8 mouse cellular contexts compared by ENCODE assay signal in the genomic region with DNA sequence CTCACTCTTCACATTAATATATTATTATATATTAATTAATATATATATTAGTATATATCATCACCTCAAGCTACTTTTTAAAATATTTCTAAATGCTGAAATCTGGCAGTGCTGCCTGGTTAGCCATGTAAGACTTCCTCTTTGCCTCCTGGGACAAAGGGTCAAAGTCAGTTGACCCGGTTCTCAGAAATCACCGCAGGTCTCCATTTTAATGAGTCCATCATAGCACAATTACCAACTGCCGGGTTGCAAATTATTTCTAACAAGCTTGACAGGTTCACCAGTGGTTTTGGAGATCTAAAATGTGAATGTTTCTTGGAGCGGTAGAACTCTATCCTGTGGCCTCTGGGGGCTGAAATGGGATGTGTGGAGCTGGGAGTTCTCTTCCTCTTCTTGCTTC. TPM values are rescaled to one million over a fixed set of nuclear protein-coding genes. Genes with fewer than 3 reads are reported as not detected.
DNase-seq lines count a peak whose midpoint lies in the region; ATAC-seq lines count a peak whose summit lies in the region.

No protein-coding gene starts in this region.

- no peak for DNase-seq in heart, embryonic 10.5 days (ENCODE audit: low spot score)
- DNase-seq in heart, adult 8-10 months (ENCODE audit: low spot score), result no peak
- no peak for DNase-seq in midbrain, embryonic 10.5 days (ENCODE audit: low spot score)
- DNase-seq in midbrain, embryonic 11.5 days (ENCODE audit: low spot score, missing footprints), result no peak
- no peak for DNase-seq in frontal cortex, adult 2 months (ENCODE audit: extremely low spot score in 1 of 2, low spot score in 1 of 2)
- DNase-seq in spleen, postnatal 14 days (ENCODE audit: low spot score in 2 of 2), result no peak

- H3K4me2 ChIP-seq in midbrain, embryonic 11.5 days, result no peak overlapping the region
- H3K4me2 ChIP-seq in limb, embryonic 12.5 days, result peak overlapping the region; percentile 94
- peak overlapping the region; percentile 78 for H3K4me2 ChIP-seq in stomach, embryonic 16.5 days (ENCODE audit: low read depth, low read length)

- H3K9ac ChIP-seq in midbrain, embryonic 11.5 days (ENCODE audit: low read length), result no peak overlapping the region
- H3K9ac ChIP-seq in limb, embryonic 12.5 days (replicated peaks), result no peak overlapping the region
- H3K9ac ChIP-seq in stomach, embryonic 16.5 days (ENCODE audit: low read length), result no peak overlapping the region

- H3K27me3 ChIP-seq in heart, embryonic 10.5 days (ENCODE audit: insufficient read depth, poor library complexity, severe bottlenecking), result peaks cover 57% of the 10 kb centered on the region
- H3K27me3 ChIP-seq in midbrain, embryonic 10.5 days (ENCODE audit: low read depth, poor library complexity, severe bottlenecking), result peaks cover 57% of the 10 kb centered on the region
- peaks cover 15% of the 10 kb centered on the region for H3K27me3 ChIP-seq in midbrain, embryonic 11.5 days (ENCODE audit: control insufficient read depth, insufficient read depth, low read length)
- H3K27me3 ChIP-seq in limb, embryonic 12.5 days, result peaks cover 40% of the 10 kb centered on the region
- H3K27me3 ChIP-seq in stomach, embryonic 16.5 days (ENCODE audit: control insufficient read depth, insufficient read depth, low read length), result peaks cover 18% of the 10 kb centered on the region

- 30% methylated on average over 4 of the region's 4 CpGs for WGBS in heart, embryonic 10.5 days
- WGBS in midbrain, embryonic 10.5 days, result 32% methylated on average over 4 of the region's 4 CpGs
- 21% methylated on average over 4 of the region's 4 CpGs for WGBS in midbrain, embryonic 11.5 days
- WGBS in limb, embryonic 12.5 days, result 12% methylated on average over 4 of the region's 4 CpGs
- 37% methylated on average over 4 of the region's 4 CpGs for WGBS in stomach, embryonic 16.5 days

- ATAC-seq in midbrain, embryonic 11.5 days (ENCODE audit: low FRiP score), result no peak
- ATAC-seq in limb, embryonic 12.5 days (ENCODE audit: insufficient number of reproducible peaks, insufficient read depth, low FRiP score, low TSS enrichment, low read depth), result no peak
- ATAC-seq in stomach, embryonic 16.5 days (ENCODE audit: insufficient read depth, low FRiP score), result no peak

- H3K4me3 ChIP-seq in heart, embryonic 10.5 days, result peak overlapping the region; percentile 61; the same call in 1 of the 2 replicates
- peak overlapping the region; percentile 62 for H3K4me3 ChIP-seq in midbrain, embryonic 10.5 days
- H3K4me3 ChIP-seq in midbrain, embryonic 11.5 days (ENCODE audit: low read depth, low read length), result no peak overlapping the region
- peak overlapping the region; percentile 48 for H3K4me3 ChIP-seq in limb, embryonic 12.5 days (replicated peaks)
- peak overlapping the region; percentile 45; the same call in 1 of the 2 replicates for H3K4me3 ChIP-seq in stomach, embryonic 16.5 days (replicated peaks; ENCODE audit: low read length)

- H3K27ac ChIP-seq in heart, embryonic 10.5 days, result no peak overlapping the region
- H3K27ac ChIP-seq in midbrain, embryonic 10.5 days (replicated peaks), result no peak overlapping the region
- H3K27ac ChIP-seq in midbrain, embryonic 11.5 days (ENCODE audit: low read depth, low read length), result no peak overlapping the region
- H3K27ac ChIP-seq in limb, embryonic 12.5 days, result no peak overlapping the region
- no peak overlapping the region for H3K27ac ChIP-seq in stomach, embryonic 16.5 days (ENCODE audit: low read length)

- H3K9me3 ChIP-seq in heart, embryonic 10.5 days, result no peaks in the 10 kb centered on the region
- H3K9me3 ChIP-seq in midbrain, embryonic 10.5 days (replicated peaks), result no peaks in the 10 kb centered on the region
- no peaks in the 10 kb centered on the region for H3K9me3 ChIP-seq in midbrain, embryonic 11.5 days (ENCODE audit: control insufficient read depth, low read length)
- H3K9me3 ChIP-seq in limb, embryonic 12.5 days, result no peaks in the 10 kb centered on the region
- H3K9me3 ChIP-seq in stomach, embryonic 16.5 days (replicated peaks; ENCODE audit: control insufficient read depth, low read length), result no peaks in the 10 kb centered on the region

- H3K36me3 ChIP-seq in heart, embryonic 10.5 days, result no peaks in the 10 kb centered on the region
- H3K36me3 ChIP-seq in midbrain, embryonic 10.5 days, result no peaks in the 10 kb centered on the region
- no peaks in the 10 kb centered on the region for H3K36me3 ChIP-seq in midbrain, embryonic 11.5 days (ENCODE audit: control insufficient read depth, insufficient read depth, low read length)
- no peaks in the 10 kb centered on the region for H3K36me3 ChIP-seq in limb, embryonic 12.5 days
- no peaks in the 10 kb centered on the region for H3K36me3 ChIP-seq in stomach, embryonic 16.5 days (ENCODE audit: control insufficient read depth, insufficient read depth, low read length)

- peaks cover 16% of the 10 kb centered on the region for H3K4me1 ChIP-seq in heart, embryonic 10.5 days
- peaks cover 21% of the 10 kb centered on the region for H3K4me1 ChIP-seq in midbrain, embryonic 10.5 days
- peaks cover 9% of the 10 kb centered on the region; the same call in 1 of the 2 replicates for H3K4me1 ChIP-seq in midbrain, embryonic 11.5 days (ENCODE audit: control insufficient read depth, insufficient read depth, low read length)
- peaks cover 15% of the 10 kb centered on the region for H3K4me1 ChIP-seq in limb, embryonic 12.5 days (replicated peaks)
- H3K4me1 ChIP-seq in stomach, embryonic 16.5 days (ENCODE audit: control insufficient read depth, insufficient read depth, low read length), result peaks cover 9% of the 10 kb centered on the region

RNA-seq across cellular contexts. Expression of gene Crhbp, which starts 1.8 kb away (rescaled TPM):
- 0.69 TPM in 1 of 2 replicates, not detected in the other for polyA plus RNA-seq in heart, embryonic 10.5 days (2016; fragmentation: Nextera tagmentation; extraction: Ambion mirVana)
- total RNA-seq in heart, adult 8-10 months (2022), result not detected
- polyA plus RNA-seq in midbrain, embryonic 10.5 days (2016; fragmentation: Nextera tagmentation; extraction: Ambion mirVana), result 1.4 and 1.8 TPM in 2 replicates
- 1.9 TPM in 2 replicates for polyA plus RNA-seq in midbrain, embryonic 11.5 days (2014; fragmentation: Nextera tagmentation; extraction: Ambion mirVana)
- 0.69 and 1.1 TPM in 2 replicates for polyA plus RNA-seq in limb, embryonic 12.5 days (2016; fragmentation: Nextera tagmentation; extraction: Ambion mirVana)
- 0.22 and 0.35 TPM in 2 replicates for polyA plus RNA-seq in stomach, embryonic 16.5 days (2015; fragmentation: Nextera tagmentation; extraction: Ambion mirVana)
- polyA plus RNA-seq in frontal cortex, adult 2 months (2012; rRNA removed), result 21.1 and 21.7 TPM in 2 replicates

RNA-seq across cellular contexts. Expression of gene S100z, which starts 35.6 kb away (rescaled TPM):
- not detected in 2 replicates for polyA plus RNA-seq in heart, embryonic 10.5 days (2016; fragmentation: Nextera tagmentation; extraction: Ambion mirVana)
- not detected for total RNA-seq in heart, adult 8-10 months (2022)
- not detected in 2 replicates for polyA plus RNA-seq in midbrain, embryonic 10.5 days (2016; fragmentation: Nextera tagmentation; extraction: Ambion mirVana)
- polyA plus RNA-seq in midbrain, embryonic 11.5 days (2014; fragmentation: Nextera tagmentation; extraction: Ambion mirVana), result not detected in 2 replicates
- polyA plus RNA-seq in limb, embryonic 12.5 days (2016; fragmentation: Nextera tagmentation; extraction: Ambion mirVana), result not detected in 2 replicates
- 0.40 TPM in 1 of 2 replicates, not detected in the other for polyA plus RNA-seq in stomach, embryonic 16.5 days (2015; fragmentation: Nextera tagmentation; extraction: Ambion mirVana)
- not detected in 2 replicates for polyA plus RNA-seq in frontal cortex, adult 2 months (2012; rRNA removed)
